In the genomic region with DNA sequence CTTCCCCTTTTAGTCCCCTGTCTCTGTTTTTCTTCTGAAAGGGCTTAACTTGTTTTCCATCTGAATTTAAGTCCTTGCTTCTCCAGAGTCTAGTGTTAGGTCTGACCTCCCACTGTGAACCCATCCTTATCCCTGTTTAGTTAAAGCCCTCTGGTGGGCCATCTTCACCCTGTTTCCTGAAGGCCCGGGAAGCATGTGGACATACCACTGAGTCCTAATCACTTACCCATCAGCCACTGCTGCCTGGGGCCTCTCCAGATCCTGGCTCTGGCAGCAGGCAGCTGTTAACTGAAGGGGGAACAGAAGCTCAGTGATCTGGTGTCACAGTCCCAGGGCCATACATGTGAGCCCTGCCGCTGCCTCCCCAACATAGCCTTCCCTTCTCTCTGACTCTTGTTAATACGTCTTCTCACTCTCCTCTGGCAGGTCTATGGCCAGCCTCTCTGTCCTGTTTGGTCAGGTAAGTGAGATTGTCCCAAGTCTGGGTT, we compare ENCODE assay signal across 20 mouse cellular contexts. TPM values are rescaled to one million over a fixed set of nuclear protein-coding genes. Genes with fewer than 3 reads are reported as not detected.
DNase-seq lines count a peak whose midpoint lies in the region; ATAC-seq and TF ChIP-seq lines count a peak whose summit lies in the region.
"Had no signal": no experiment of that assay in that cellular context is flagged by ENCODE, and none has a peak within 500 bp of the region (broad histone marks: within the 10 kb centered on the region; RNA-seq: fewer than 3 reads in every experiment).

No protein-coding gene starts in this region.

- CTCF ChIA-PET in Patski (lab: Charles Lee): interaction anchor here (1.0 to 18.6 kb wide), 4 partner anchors 9 to 19 kb away, joined by 3 to 222 read pairs (median 10); partner anchors contain the start of genes Abcb8 and Atg9b

- H3K36me3 ChIP-seq in limb, embryonic 13.5 days: peaks cover 84% of the 10 kb centered on the region
- H3K36me3 ChIP-seq in limb, embryonic 10.5 days: peaks cover 74% of the 10 kb centered on the region
- H3K36me3 ChIP-seq in C2C12 (ENCODE audit: control insufficient read depth, insufficient read depth): peaks cover 11% of the 10 kb centered on the region

- no peak for DNase-seq in limb, embryonic 10.5 days (ENCODE audit: low spot score)
- DNase-seq in Patski (ENCODE audit: low read depth, low spot score): no peak
- DNase-seq in heart, postnatal 14 days: no peak
- DNase-seq: adrenal gland, postnatal 10 days; cerebellum, adult 11 months; cerebellum, adult 8-10 months; cerebellum, postnatal 14 days; gastrocnemius, adult 2 months; gastrocnemius, postnatal 25 days; heart, postnatal 36 days had no signal

- no peak for ATAC-seq in limb, embryonic 13.5 days (ENCODE audit: low FRiP score, low read depth)
- peak; percentile 20 for ATAC-seq in Patski
- ATAC-seq: forebrain, embryonic 14.5 days; hindbrain, postnatal 0 days had no signal

- POLR2A ChIA-PET in Patski (lab: Charles Lee): interaction anchor here (1.2 to 3.6 kb wide), 5 partner anchors 10 to 47 kb away, joined by 3 to 11 read pairs (median 4); partner anchors contain the start of genes Abcb8, Agap3, Cdk5 and Slc4a2

- H3K27me3 ChIP-seq in limb, embryonic 13.5 days: no peaks in the 10 kb centered on the region
- no peaks in the 10 kb centered on the region for H3K27me3 ChIP-seq in limb, embryonic 10.5 days (ENCODE audit: low read depth, poor library complexity, severe bottlenecking)
- no peaks in the 10 kb centered on the region for H3K27me3 ChIP-seq in C2C12 (ENCODE audit: control insufficient read depth, insufficient read depth, insufficient read length)
- no peaks in the 10 kb centered on the region for H3K27me3 ChIP-seq in Patski
- H3K27me3 ChIP-seq: embryonic facial prominence, embryonic 13.5 days; heart, embryonic 12.5 days; hindbrain, embryonic 13.5 days had no signal

- no peaks in the 10 kb centered on the region for H3K4me1 ChIP-seq in limb, embryonic 13.5 days
- no peaks in the 10 kb centered on the region for H3K4me1 ChIP-seq in limb, embryonic 10.5 days
- H3K4me1 ChIP-seq in olfactory bulb, adult 2 months (ENCODE audit: control insufficient read depth, insufficient read depth, low read length): peaks cover 24% of the 10 kb centered on the region
- H3K4me1 ChIP-seq: embryonic facial prominence, embryonic 13.5 days had no signal

- H3K4me3 ChIP-seq in limb, embryonic 13.5 days: no peak overlapping the region
- no peak overlapping the region for H3K4me3 ChIP-seq in limb, embryonic 10.5 days
- H3K4me3 ChIP-seq in C2C12 (ENCODE audit: insufficient read depth, poor library complexity, severe bottlenecking): no peak overlapping the region
- H3K4me3 ChIP-seq in olfactory bulb, adult 2 months (ENCODE audit: insufficient read depth, low read depth, low read length): no peak overlapping the region
- H3K4me3 ChIP-seq: embryonic facial prominence, embryonic 13.5 days; forebrain, embryonic 10.5 days; gastrocnemius, adult 2 months; heart, embryonic 12.5 days; hindbrain, embryonic 13.5 days had no signal

- H3K9ac ChIP-seq in limb, embryonic 13.5 days: peak overlapping the region; percentile 10; the same call in 1 of the 2 replicates
- H3K9ac ChIP-seq: embryonic facial prominence, embryonic 13.5 days; heart, embryonic 12.5 days; hindbrain, embryonic 13.5 days had no signal

- no peaks in the 10 kb centered on the region for H3K9me3 ChIP-seq in limb, embryonic 13.5 days
- H3K9me3 ChIP-seq in limb, embryonic 10.5 days (replicated peaks): no peaks in the 10 kb centered on the region
- H3K9me3 ChIP-seq: embryonic facial prominence, embryonic 13.5 days; forebrain, embryonic 10.5 days; heart, embryonic 12.5 days; hindbrain, embryonic 13.5 days had no signal

- H3K4me2 ChIP-seq in limb, embryonic 13.5 days (replicated peaks): no peak overlapping the region
- H3K4me2 ChIP-seq: embryonic facial prominence, embryonic 13.5 days; heart, embryonic 12.5 days; hindbrain, embryonic 13.5 days had no signal

- H3K27ac ChIP-seq in limb, embryonic 13.5 days: no peak overlapping the region
- no peak overlapping the region for H3K27ac ChIP-seq in limb, embryonic 10.5 days
- H3K27ac ChIP-seq in olfactory bulb, adult 2 months (ENCODE audit: insufficient read depth, low read depth, low read length): peak overlapping the region; percentile 59
- H3K27ac ChIP-seq: embryonic facial prominence, embryonic 13.5 days; forebrain, embryonic 10.5 days; gastrocnemius, adult 2 months; hindbrain, embryonic 13.5 days; hindbrain, postnatal 0 days had no signal

- H3K79me3 ChIP-seq in C2C12 (ENCODE audit: low read depth): no peaks in the 10 kb centered on the region

- no peak overlapping the region for H3ac ChIP-seq in C2C12 (ENCODE audit: control insufficient read depth, insufficient read length, low read depth)

- intact Hi-C loops in heart, postnatal 14 days (cut with DNase I): no loop called here

- TF ChIP-seq CTCF in C2C12 (IDR thresholded peaks at IDR 0.05; ENCODE audit: control insufficient read depth, insufficient read depth, insufficient read length): no peak
- TF ChIP-seq CTCF in Patski (IDR thresholded peaks at IDR 0.05): no peak
- TF ChIP-seq CTCF in olfactory bulb, adult 2 months (IDR thresholded peaks at IDR 0.05; ENCODE audit: insufficient read depth, low read depth, low read length): no peak

- TF ChIP-seq POLR2A in olfactory bulb, adult 2 months (IDR thresholded peaks at IDR 0.05; ENCODE audit: insufficient read depth, low read depth, low read length): no peak

- no peaks in the 10 kb centered on the region for H3K79me2 ChIP-seq in C2C12 (ENCODE audit: control insufficient read depth, insufficient read depth)

- 58% methylated on average over 3 of the region's 3 CpGs for WGBS in limb, embryonic 13.5 days
- WGBS in limb, embryonic 10.5 days: 58% methylated on average over 3 of the region's 3 CpGs
- WGBS in olfactory bulb, adult 2 months: 67% methylated on average over 3 of the region's 3 CpGs

- in situ Hi-C loops in Patski (cut with MboI; ENCODE audit: low pct_unique_long_range_greater_than_20kb): no loop called here

TF ChIP-seq in C2C12, 6 proteins besides CTCF, POLR2A, EP300 and RAD21:
- no peak for TF ChIP-seq USF1 (IDR thresholded peaks at IDR 0.05; ENCODE audit: low read depth)
- TF ChIP-seq MYOD1 (IDR thresholded peaks at IDR 0.05; ENCODE audit: control insufficient read depth, insufficient read length, low read depth): peak; percentile 12
- peak; percentile 64 for TF ChIP-seq MAX (IDR thresholded peaks at IDR 0.05)

RNA-seq across cellular contexts. Expression of gene Asic3, which starts 7.8 kb away (rescaled TPM):
- polyA plus RNA-seq in limb, embryonic 13.5 days (2015; fragmentation: Nextera tagmentation; extraction: Ambion mirVana): 1.7 and 2.0 TPM in 2 replicates
- polyA plus RNA-seq in limb, embryonic 10.5 days (2016; fragmentation: Nextera tagmentation; extraction: Ambion mirVana): 0.13 and 0.30 TPM in 2 replicates
- polyA plus RNA-seq in C2C12 (2012; fragmentation: generic; extraction: Trizol): 0.19 TPM
- polyA plus RNA-seq in Patski (2021): 2.6 TPM
- not detected in 2 replicates for polyA plus RNA-seq in olfactory bulb, adult 2 months (2012; ENCODE audit: insufficient read depth, insufficient read length, low replicate concordance, missing spikeins)
- under 1 TPM in 1 of 2 experiments, not detected in 1; 0.39 TPM for total RNA-seq in heart, postnatal 14 days (2021)
- total RNA-seq: granulocyte monocyte progenitor cell, adult 5-6 weeks; heart, postnatal 36 days had no signal
- polyA plus RNA-seq: forebrain, embryonic 10.5 days; forebrain, embryonic 14.5 days had no signal

RNA-seq across cellular contexts. Expression of gene Abcb8, which starts 12.0 kb away (rescaled TPM):
- 42.1 and 44.6 TPM in 2 replicates for polyA plus RNA-seq in limb, embryonic 13.5 days (2015; fragmentation: Nextera tagmentation; extraction: Ambion mirVana)
- 56.6 and 56.7 TPM in 2 replicates for polyA plus RNA-seq in limb, embryonic 10.5 days (2016; fragmentation: Nextera tagmentation; extraction: Ambion mirVana)
- polyA plus RNA-seq in C2C12 (2012; fragmentation: generic; extraction: Trizol): 25.1 TPM
- polyA plus RNA-seq in Patski (2021): 67.6 TPM
- polyA plus RNA-seq in olfactory bulb, adult 2 months (2012; ENCODE audit: insufficient read depth, insufficient read length, low replicate concordance, missing spikeins): not detected in 2 replicates
- total RNA-seq in heart, postnatal 14 days (2021): 10 to 100 TPM; 81.9 to 87.0 TPM

RNA-seq across cellular contexts. Expression of gene Atg9b, which starts 13.5 kb away (rescaled TPM):
- polyA plus RNA-seq in limb, embryonic 13.5 days (2015; fragmentation: Nextera tagmentation; extraction: Ambion mirVana): 0.37 and 0.78 TPM in 2 replicates
- polyA plus RNA-seq in limb, embryonic 10.5 days (2016; fragmentation: Nextera tagmentation; extraction: Ambion mirVana): 1.4 and 2.1 TPM in 2 replicates
- polyA plus RNA-seq in C2C12 (2012; fragmentation: generic; extraction: Trizol): 0.48 TPM
- polyA plus RNA-seq in Patski (2021): 0.51 TPM
- not detected in 2 replicates for polyA plus RNA-seq in olfactory bulb, adult 2 months (2012; ENCODE audit: insufficient read depth, insufficient read length, low replicate concordance, missing spikeins)
- total RNA-seq in heart, postnatal 14 days (2021): under 1 TPM; 0.41 to 0.45 TPM

RNA-seq across cellular contexts. Expression of gene Cdk5, which starts 17.9 kb away (rescaled TPM):
- polyA plus RNA-seq in limb, embryonic 13.5 days (2015; fragmentation: Nextera tagmentation; extraction: Ambion mirVana): 53.5 and 59.5 TPM in 2 replicates
- 37.2 and 48.5 TPM in 2 replicates for polyA plus RNA-seq in limb, embryonic 10.5 days (2016; fragmentation: Nextera tagmentation; extraction: Ambion mirVana)
- polyA plus RNA-seq in C2C12 (2012; fragmentation: generic; extraction: Trizol) (33.4 TPM), Patski (2021) (182 TPM)
- not detected in 2 replicates for polyA plus RNA-seq in olfactory bulb, adult 2 months (2012; ENCODE audit: insufficient read depth, insufficient read length, low replicate concordance, missing spikeins)
- total RNA-seq in heart, postnatal 14 days (2021): 10 to 100 TPM; 22.5 to 23.4 TPM

RNA-seq across cellular contexts. Expression of gene Slc4a2, which starts 18.2 kb away (rescaled TPM):
- 39.5 and 42.0 TPM in 2 replicates for polyA plus RNA-seq in limb, embryonic 13.5 days (2015; fragmentation: Nextera tagmentation; extraction: Ambion mirVana)
- polyA plus RNA-seq in limb, embryonic 10.5 days (2016; fragmentation: Nextera tagmentation; extraction: Ambion mirVana): 33.7 and 43.9 TPM in 2 replicates
- 76.4 TPM for polyA plus RNA-seq in C2C12 (2012; fragmentation: generic; extraction: Trizol)
- 221 TPM for polyA plus RNA-seq in Patski (2021)
- polyA plus RNA-seq in olfactory bulb, adult 2 months (2012; ENCODE audit: insufficient read depth, insufficient read length, low replicate concordance, missing spikeins): not detected in 2 replicates
- 10 to 100 TPM; 41.3 to 51.5 TPM for total RNA-seq in heart, postnatal 14 days (2021)

Comparison
In these comparisons a context has a peak if more than half of its experiments do, and no peak if none do; other contexts are left out.
1. RNA of gene Abcb8, which starts 12.0 kb away (polyA plus RNA-seq): 67.6 TPM in Patski (single experiment), 56.6 to 56.7 TPM in limb, embryonic 10.5 days, 42.1 to 44.6 TPM in limb, embryonic 13.5 days and 25.1 TPM in C2C12 (single experiment); not detected in olfactory bulb, adult 2 months; every median in the first group is over 10 times any median in the second.